Mouse (Mus musculus) heart, adult 2 months (tissue): ENCODE data around the gene Noxo1.

Experiments used
- CTCF ChIP-seq: fragments of 200-600 bp; IDR thresholded peaks from 2 replicates; pipeline ENCODE4 v1.8.1; 2022; ENCODE audit warnings: antibody characterized with exemption, mild to moderate bottlenecking, moderate library complexity
- EP300 ChIP-seq: fragments of 200-500 bp; IDR thresholded peaks from 2 replicates; pipeline ENCODE4 v1.6.1; 2011; ENCODE audit warnings: low read depth, low read length, control low read depth; ENCODE audit not compliant: insufficient read depth
- POLR2A ChIP-seq: fragments of 200-500 bp; IDR thresholded peaks from 2 replicates; pipeline ENCODE4 v1.6.1; 2011; ENCODE audit warnings: mild to moderate bottlenecking, low read depth, low read length, control low read depth; ENCODE audit not compliant: insufficient read depth

DNA sequence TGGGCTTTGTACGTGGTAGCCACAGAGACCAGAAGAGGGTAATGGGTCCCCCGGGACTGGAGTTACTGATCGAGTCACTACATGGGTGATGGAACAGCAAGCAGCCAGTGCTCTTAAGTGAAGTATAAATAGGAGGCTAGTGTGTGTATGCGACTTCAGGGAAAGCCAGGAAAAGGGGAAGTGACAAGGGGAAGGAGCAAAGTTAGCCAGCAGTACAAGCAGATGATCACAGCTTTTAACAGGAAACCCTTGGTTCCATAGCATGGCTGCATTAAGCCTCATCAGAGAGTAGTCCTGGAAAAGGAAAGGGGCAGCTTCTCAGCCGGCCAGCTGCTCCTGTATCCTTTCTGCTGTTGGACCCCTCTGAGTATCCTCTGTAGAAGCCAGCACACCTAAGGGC is 3.6 kb upstream of the Noxo1 start:
- TF ChIP-seq POLR2A: no peak
- no peak for TF ChIP-seq CTCF
- no peak for TF ChIP-seq EP300
